Mouse (Mus musculus) MEL (cell line): ENCODE measurements around the gene Gck.

Experiments used
- BHLHE40 ChIP-seq: IDR thresholded peaks from 2 replicates; pipeline ENCODE4 v1.6.1; 2012; ENCODE audit warnings: low read depth, mild to moderate bottlenecking, inconsistent platforms, low read length, improper control_type of control experiment, borderline replicate concordance
- CTCF ChIP-seq, 3 experiments: IDR thresholded peaks in 2 of 3; conservative IDR thresholded peaks in 1 of 3; 2 replicates each; pipeline ENCODE4 v1.5.1; 2011 to 2012; ENCODE audit warnings: low read length in 3 of 3, low read depth in 2 of 3, mild to moderate bottlenecking in 2 of 3, improper control_type of control experiment in 1 of 3, inconsistent platforms in 1 of 3, mixed read lengths in 1 of 3, moderate library complexity in 1 of 3; ENCODE audit not compliant: control insufficient read depth in 1 of 3, insufficient read depth in 1 of 3, poor library complexity in 1 of 3, severe bottlenecking in 1 of 3
- EP300 ChIP-seq, 2 experiments: IDR thresholded peaks; 2 replicates each; pipeline ENCODE4 v1.6.1; 2011; ENCODE audit warnings: improper control_type of control experiment in 2 of 2, low read length in 2 of 2, low read depth in 1 of 2, mild to moderate bottlenecking in 1 of 2
- ETS1 ChIP-seq: IDR thresholded peaks from 2 replicates; pipeline ENCODE4 v1.6.1; 2012; ENCODE audit warnings: low read depth, mild to moderate bottlenecking, inconsistent platforms, low read length, improper control_type of control experiment, moderate library complexity
- GABPA ChIP-seq: IDR thresholded peaks from 2 replicates; pipeline ENCODE4 v1.6.1; 2012; ENCODE audit warnings: low read depth, mild to moderate bottlenecking, inconsistent platforms, low read length, improper control_type of control experiment, moderate library complexity
- GATA1 ChIP-seq: IDR thresholded peaks from 2 replicates; pipeline ENCODE4 v1.6.1; 2011; ENCODE audit warnings: low read depth, low read length, improper control_type of control experiment
- POLR2A ChIP-seq, 2 experiments: IDR thresholded peaks; 2 replicates each; pipeline ENCODE4 v1.6.1; 2011 to 2012; ENCODE audit warnings: low read length in 2 of 2, mild to moderate bottlenecking in 2 of 2, control low read depth in 1 of 2, improper control_type of control experiment in 1 of 2, low read depth in 1 of 2, moderate library complexity in 1 of 2; ENCODE audit not compliant: control insufficient read depth in 1 of 2, insufficient read depth in 1 of 2, poor library complexity in 1 of 2
- RCOR1 ChIP-seq: IDR thresholded peaks from 2 replicates; pipeline ENCODE4 v1.6.1; 2012; ENCODE audit warnings: low read depth, mild to moderate bottlenecking, inconsistent platforms, low read length, improper control_type of control experiment

GRCm38 (mm10) chr11:5989954-5990593, 40.2 kb upstream of the Gck start:
- TF ChIP-seq ETS1 (no peak), BHLHE40 (no peak), POLR2A (IDR thresholded peaks at IDR 0.05; ENCODE audit: control insufficient read depth in 1 of 2, insufficient read depth in 1 of 2, low read depth in 1 of 2, low read length in 2 of 2, poor library complexity in 1 of 2) (no peak), CTCF (IDR thresholded peaks at IDR 0.05 in 2 of 3, conservative IDR thresholded peaks at IDR 0.05 in 1 of 3; ENCODE audit: control insufficient read depth in 1 of 3, insufficient read depth in 1 of 3, low read depth in 2 of 3, low read length in 3 of 3, poor library complexity in 1 of 3, severe bottlenecking in 1 of 3) (no peak), RCOR1 (no peak), GABPA (no peak), GATA1 (no peak), EP300 (IDR thresholded peaks at IDR 0.05; ENCODE audit: low read depth in 1 of 2, low read length in 2 of 2) (no peak)
